Mouse (Mus musculus): Measurements from ENCODE around the gene Lrrc52. TPM values are rescaled to one million over a fixed set of nuclear protein-coding genes. Genes with fewer than 3 reads are reported as not detected.

Gene Lrrc52
- polyA plus RNA-seq, 1 experiment from 2014 or later, result not detected

GRCm38 (mm10) chr1:167426681-167427080, 39.9 kb downstream of the Lrrc52 start:
- H3K4me1 ChIP-seq (replicated peaks), result no peaks in the 10 kb centered on the region
- 90% methylated on average over 7 of the region's 7 CpGs for WGBS

GRCm38 (mm10) chr1:167425572-167425971, 41.0 kb downstream of the Lrrc52 start:
- no peak for DNase-seq (ENCODE audit: low spot score)
- H3K4me1 ChIP-seq (replicated peaks), result no peaks in the 10 kb centered on the region
- H3K27me3 ChIP-seq (ENCODE audit: insufficient read depth, poor library complexity, severe bottlenecking), result no peaks in the 10 kb centered on the region
- 80% methylated on average over 5 of the region's 5 CpGs for WGBS
- H3K4me3 ChIP-seq, result no peak overlapping the region
- no peaks in the 10 kb centered on the region for H3K9me3 ChIP-seq
- no peaks in the 10 kb centered on the region for H3K36me3 ChIP-seq
- no peak overlapping the region for H3K27ac ChIP-seq

More at GRCm38 (mm10) chr1:167426681-167427080, 39.9 kb downstream of the Lrrc52 start:
- Histone ChIP-seq H3K27ac (no peak overlapping the region), H3K27me3 (ENCODE audit: insufficient read depth, poor library complexity, severe bottlenecking) (no peaks in the 10 kb centered on the region), H3K4me3 (no peak overlapping the region), H3K36me3 (no peaks in the 10 kb centered on the region), H3K9me3 (no peaks in the 10 kb centered on the region)
- no peak for DNase-seq (ENCODE audit: low spot score)

GRCm38 (mm10) chr1:167422501-167423240, 43.9 kb downstream of the Lrrc52 start:
- H3K27ac ChIP-seq, result no peak overlapping the region
- no peak for DNase-seq (ENCODE audit: low spot score)
- 82% methylated on average over 11 of the region's 11 CpGs for WGBS

GRCm38 (mm10) chr1:167414846-167415245, 51.7 kb downstream of the Lrrc52 start:
- Histone ChIP-seq H3K27ac (no peak overlapping the region), H3K36me3 (no peaks in the 10 kb centered on the region), H3K4me1 (replicated peaks) (no peaks in the 10 kb centered on the region), H3K9me3 (no peaks in the 10 kb centered on the region), H3K4me3 (no peak overlapping the region), H3K27me3 (ENCODE audit: insufficient read depth, poor library complexity, severe bottlenecking) (no peaks in the 10 kb centered on the region)
- peak; percentile 77 for DNase-seq (ENCODE audit: low spot score)
- WGBS, result 4% methylated on average over 7 of the region's 7 CpGs

More at GRCm38 (mm10) chr1:167422501-167423240, 43.9 kb downstream of the Lrrc52 start:
- Histone ChIP-seq H3K36me3 (no peaks in the 10 kb centered on the region), H3K4me1 (replicated peaks) (no peaks in the 10 kb centered on the region), H3K9me3 (no peaks in the 10 kb centered on the region), H3K27me3 (ENCODE audit: insufficient read depth, poor library complexity, severe bottlenecking) (no peaks in the 10 kb centered on the region), H3K4me3 (no peak overlapping the region)

- H3K27ac ChIP-seq, result no peak overlapping the region
- no peaks in the 10 kb centered on the region for H3K9me3 ChIP-seq
- no peaks in the 10 kb centered on the region for H3K27me3 ChIP-seq (ENCODE audit: insufficient read depth, poor library complexity, severe bottlenecking)
- no peaks in the 10 kb centered on the region for H3K4me1 ChIP-seq (replicated peaks)
- no peaks in the 10 kb centered on the region for H3K36me3 ChIP-seq
- DNase-seq (ENCODE audit: low spot score), result no peak
- 80% methylated on average over 12 of the region's 12 CpGs for WGBS
- no peak overlapping the region for H3K4me3 ChIP-seq
Observed at GRCm38 (mm10) chr1:167411991-167412715, 54.4 kb downstream of the Lrrc52 start.

- WGBS, result 80% methylated on average over 4 of the region's 4 CpGs
Observed at GRCm38 (mm10) chr1:167409601-167410000, 57.0 kb downstream of the Lrrc52 start.

GRCm38 (mm10) chr1:167405237-167405636, 61.3 kb downstream of the Lrrc52 start:
- WGBS, result 90% methylated on average over 4 of the region's 4 CpGs
- Histone ChIP-seq H3K36me3 (no peaks in the 10 kb centered on the region), H3K4me3 (no peak overlapping the region), H3K4me1 (replicated peaks) (no peaks in the 10 kb centered on the region), H3K27ac (no peak overlapping the region), H3K9me3 (no peaks in the 10 kb centered on the region), H3K27me3 (ENCODE audit: insufficient read depth, poor library complexity, severe bottlenecking) (no peaks in the 10 kb centered on the region)
- no peak for DNase-seq (ENCODE audit: low spot score)

More at GRCm38 (mm10) chr1:167409601-167410000, 57.0 kb downstream of the Lrrc52 start:
- H3K4me1 ChIP-seq (replicated peaks), result no peaks in the 10 kb centered on the region
- no peak overlapping the region for H3K4me3 ChIP-seq
- H3K36me3 ChIP-seq, result no peaks in the 10 kb centered on the region
- no peak overlapping the region for H3K27ac ChIP-seq
- no peaks in the 10 kb centered on the region for H3K27me3 ChIP-seq (ENCODE audit: insufficient read depth, poor library complexity, severe bottlenecking)
- H3K9me3 ChIP-seq, result no peaks in the 10 kb centered on the region
- DNase-seq (ENCODE audit: low spot score), result no peak

Other genes starting within 250 kb of the Lrrc52 start
- gene Uck2, start 181.5 kb downstream of the Lrrc52 start, polyA plus RNA-seq (2016; fragmentation: Nextera tagmentation; extraction: Ambion mirVana), result 113 and 125 TPM in 2 replicates
- gene Tmco1, start 158.4 kb downstream of the Lrrc52 start, polyA plus RNA-seq (2016; fragmentation: Nextera tagmentation; extraction: Ambion mirVana), result 76.3 and 78.3 TPM in 2 replicates
- 39.5 and 48.8 TPM in 2 replicates for gene Aldh9a1, start 116.8 kb downstream of the Lrrc52 start, polyA plus RNA-seq (2016; fragmentation: Nextera tagmentation; extraction: Ambion mirVana)
- gene Mgst3, start 72.9 kb downstream of the Lrrc52 start, polyA plus RNA-seq (2016; fragmentation: Nextera tagmentation; extraction: Ambion mirVana), result 74.5 and 83.9 TPM in 2 replicates
- gene Rxrg, start 131.6 kb upstream of the Lrrc52 start, polyA plus RNA-seq (2016; fragmentation: Nextera tagmentation; extraction: Ambion mirVana), result 5.1 and 6.7 TPM in 2 replicates
- 11.5 and 16.9 TPM in 2 replicates for gene Lmx1a, start 222.5 kb upstream of the Lrrc52 start, polyA plus RNA-seq (2016; fragmentation: Nextera tagmentation; extraction: Ambion mirVana)